Mouse (Mus musculus) cerebellum, adult 2 months (tissue): Measurements from ENCODE around the gene Gm4131. TPM values are rescaled to one million over a fixed set of nuclear protein-coding genes. Genes with fewer than 3 reads are reported as not detected.
A peak's percentile ranks its signal among the peaks of the same experiment; 100 is the strongest.
"Not testable (repeated sequence)": the region's sequence is repeated elsewhere in the genome, so short reads cannot be mapped to it uniquely, and the experiment has no call there.

Experiments used
- DNase-seq, 2 experiments: peaks; one replicate each; pipeline ENCODE4 v3.0.0; 2021
- H3K27ac ChIP-seq: fragments of 200-500 bp; 2 replicates; pipeline ENCODE4 v1.5.1; 2012; ENCODE audit warnings: low read length, control low read depth, inconsistent platforms; ENCODE audit not compliant: insufficient read depth
- H3K27me3 ChIP-seq: fragments of 200-500 bp; 2 replicates; pipeline ENCODE4 v1.6.1; 2012; ENCODE audit warnings: inconsistent platforms, mild to moderate bottlenecking, low read length, moderate library complexity; ENCODE audit not compliant: control insufficient read depth, insufficient read depth
- H3K4me1 ChIP-seq: fragments of 200-500 bp; 2 replicates; pipeline ENCODE4 v1.6.1; 2011; ENCODE audit warnings: low read length; ENCODE audit not compliant: control insufficient read depth, insufficient read depth
- H3K4me3 ChIP-seq: fragments of 200-500 bp; replicated peaks from 2 replicates; pipeline ENCODE3; 2011; ENCODE audit warnings: mild to moderate bottlenecking, low read depth, low read length, control low read depth; ENCODE audit not compliant: insufficient read depth
- CTCF ChIP-seq: fragments of 200-500 bp; IDR thresholded peaks from 2 replicates; pipeline ENCODE4 v1.5.1; 2011; ENCODE audit warnings: low read depth, mild to moderate bottlenecking, control low read depth, low read length, moderate library complexity, borderline replicate concordance; ENCODE audit not compliant: insufficient read depth
- POLR2A ChIP-seq: fragments of 200-500 bp; IDR thresholded peaks from 2 replicates; pipeline ENCODE4 v1.6.1; 2011; ENCODE audit warnings: low read length, control low read depth, borderline replicate concordance; ENCODE audit not compliant: insufficient read depth
- WGBS: fragments of 180-500 bp; shearing (Covaris S2); methylation state at CpG from one replicate; pipeline ENCODE4 v1.1.7; 2018; 5-methylcytosine and 5-hydroxymethylcytosine counted together
- polyA plus RNA-seq: library from polyadenylated mRNA; depleted of rRNA; stranded (reverse); fragments of >200 nt; gene quantifications from 2 replicates; pipeline ENCODE4 v1.2.3, GENCODE M21; 2012; rRNA removed

Gene Gm4131
- polyA plus RNA-seq, result 0.14 TPM in 1 of 2 replicates, not detected in the other

DNA sequence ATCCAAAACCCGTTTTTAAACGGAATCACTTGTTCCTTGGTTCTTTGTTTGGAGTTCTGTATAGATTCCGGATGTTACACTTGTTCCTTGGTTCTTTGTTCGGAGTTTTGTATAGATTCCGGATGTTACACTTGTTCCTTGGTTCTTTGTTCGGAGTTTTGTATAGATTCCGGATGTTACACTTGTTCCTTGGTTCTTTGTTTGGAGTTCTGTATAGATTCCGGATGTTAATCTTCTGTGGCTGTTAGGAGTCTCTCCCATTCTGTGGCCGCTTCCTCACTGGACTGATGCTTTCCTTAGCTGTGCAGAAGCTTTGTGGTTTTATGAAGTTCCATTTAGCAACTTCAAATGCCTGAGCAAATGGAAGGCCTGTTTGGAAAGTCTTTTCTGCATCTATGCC lies at the start of gene Gm4131:
TSS of gene Gm4131 (minus strand) at position 101 of the 400 bp plus-strand sequence.
- not testable (repeated sequence) for H3K4me1 ChIP-seq, H3K27ac ChIP-seq, H3K4me3 ChIP-seq, DNase-seq, H3K27me3 ChIP-seq
- 82% methylated on average over 9 of the region's 9 CpGs for WGBS

DNA sequence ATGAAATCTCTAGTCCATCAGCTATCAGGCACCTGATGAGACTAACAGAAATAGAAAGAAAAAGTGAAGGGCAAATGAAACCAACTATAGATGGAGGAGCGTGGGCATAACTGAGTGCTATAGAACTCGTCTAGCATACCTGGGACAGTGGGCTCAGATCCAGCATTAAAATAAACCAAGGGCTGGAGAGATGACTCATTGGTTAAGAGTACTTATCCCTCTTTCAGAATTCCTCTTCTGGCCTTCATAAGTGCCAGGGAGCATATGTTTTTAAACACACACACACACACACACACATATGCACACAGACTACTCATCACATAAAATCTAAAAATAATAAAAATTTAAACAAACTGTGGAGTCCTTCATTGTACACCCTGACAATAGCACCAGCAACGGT lies 43.2 kb upstream of the Gm4131 start:
- H3K27ac ChIP-seq, result no peak overlapping the region
- H3K27me3 ChIP-seq, result no peaks in the 10 kb centered on the region
- TF ChIP-seq POLR2A (no peak), CTCF (no peak)
- no peak overlapping the region for H3K4me3 ChIP-seq
- peaks cover 6% of the 10 kb centered on the region for H3K4me1 ChIP-seq
- DNase-seq, result no peak
- WGBS, result 71% methylated on average over 3 of the region's 3 CpGs

DNA sequence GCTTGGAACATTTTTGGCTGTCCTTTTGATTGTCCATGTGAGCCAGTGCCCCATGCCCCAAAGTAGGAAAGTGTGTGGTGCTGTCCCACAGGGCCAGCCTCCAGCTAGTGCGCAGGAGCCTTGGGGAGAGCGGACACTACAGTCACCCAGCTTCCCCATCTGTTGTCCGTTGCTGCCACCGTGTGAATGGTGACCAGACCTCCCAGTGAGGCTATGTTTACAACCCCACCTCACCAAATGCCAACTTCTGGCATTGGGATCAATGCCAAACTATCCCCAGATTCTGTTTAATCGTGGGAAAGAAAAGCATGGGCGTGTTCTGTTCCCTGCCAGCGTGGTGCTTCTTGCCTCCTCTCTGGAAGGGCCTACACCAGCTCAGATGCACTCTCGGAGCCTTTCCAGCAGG lies 41.1 kb upstream of the Gm4131 start:
- Histone ChIP-seq H3K4me3 (no peak overlapping the region), H3K27ac (no peak overlapping the region), H3K4me1 (peaks cover 6% of the 10 kb centered on the region), H3K27me3 (no peaks in the 10 kb centered on the region)
- DNase-seq, result peak; percentile 35 to 48
- TF ChIP-seq CTCF, result peak; percentile 63; the same call in 1 of the 2 replicates
- no peak for TF ChIP-seq POLR2A
- WGBS, result 11% methylated on average over 8 of the region's 8 CpGs

DNA sequence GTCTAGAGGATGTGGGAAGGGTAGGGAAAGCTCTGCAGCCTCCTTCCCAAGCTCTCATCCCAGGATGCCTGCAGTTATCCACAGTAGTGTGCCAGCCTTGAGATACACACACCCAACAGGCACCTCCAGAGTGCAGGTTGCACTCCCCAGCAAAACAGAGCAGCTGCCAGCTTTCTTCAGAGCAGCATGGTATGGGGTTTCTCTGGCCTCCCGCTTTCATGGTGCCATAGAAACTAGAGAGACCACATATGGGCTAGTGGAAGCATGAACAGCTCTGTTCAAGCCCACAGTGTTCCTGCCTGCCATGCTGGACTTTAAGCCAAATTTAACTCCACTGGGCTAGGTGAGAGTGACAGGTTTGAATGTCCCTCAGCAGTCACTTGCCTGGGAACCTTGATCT lies 36.1 kb upstream of the Gm4131 start:
- Histone ChIP-seq H3K27me3 (no peaks in the 10 kb centered on the region), H3K4me3 (no peak overlapping the region), H3K27ac (no peak overlapping the region), H3K4me1 (peaks cover 4% of the 10 kb centered on the region)
- TF ChIP-seq POLR2A (no peak), CTCF (no peak)
- DNase-seq, result no peak
- WGBS, result 51% methylated on average over 1 of the region's 1 CpGs

DNA sequence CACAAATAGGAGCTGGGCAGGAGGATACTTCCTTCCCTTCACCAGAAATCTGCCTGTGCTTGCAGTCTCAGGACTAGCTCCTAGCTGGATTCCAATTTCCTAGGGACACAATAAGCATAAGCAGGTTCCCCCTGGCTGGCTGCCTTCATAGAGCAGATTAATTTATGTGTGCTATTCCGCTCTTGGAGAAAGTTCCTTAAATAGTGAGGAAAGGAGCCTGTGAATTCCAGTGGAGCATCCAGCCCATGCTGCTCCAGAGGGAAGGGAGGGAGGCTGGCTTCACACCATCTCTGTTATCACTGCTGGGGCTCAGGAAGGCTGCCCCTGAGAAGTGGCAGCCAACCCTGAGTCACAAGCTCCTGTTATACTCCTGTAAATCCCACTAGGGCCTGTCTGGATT lies 35.5 kb upstream of the Gm4131 start:
- no peaks in the 10 kb centered on the region for H3K27me3 ChIP-seq
- no peaks in the 10 kb centered on the region; the same call in none of the 2 replicates for H3K4me1 ChIP-seq
- no peak for DNase-seq
- no peak overlapping the region for H3K27ac ChIP-seq
- TF ChIP-seq CTCF, result no peak
- TF ChIP-seq POLR2A, result no peak
- 50% methylated on average over 1 of the region's 1 CpGs for WGBS
- no peak overlapping the region for H3K4me3 ChIP-seq

DNA sequence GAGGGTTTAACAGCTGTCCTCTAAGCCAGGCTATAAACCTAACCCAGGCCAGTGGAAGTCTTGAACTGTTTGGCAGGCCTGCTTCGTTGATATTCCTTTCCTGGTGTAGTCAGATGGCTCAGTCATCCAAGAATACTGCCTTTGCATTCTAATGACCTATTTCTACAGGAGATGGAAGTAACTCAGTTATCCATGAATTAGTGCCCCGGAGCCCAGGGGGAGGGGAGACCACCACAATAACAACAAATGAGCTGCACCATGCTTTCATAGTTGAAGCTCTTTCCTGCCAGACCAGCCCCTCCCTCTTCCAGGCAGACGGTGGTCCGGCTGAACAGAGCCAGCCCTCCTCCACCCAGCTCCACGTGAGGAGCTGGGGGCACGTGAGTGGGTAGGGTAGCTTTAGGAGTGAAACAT lies 33.4 kb upstream of the Gm4131 start:
- no peak for DNase-seq
- TF ChIP-seq CTCF, result no peak
- TF ChIP-seq POLR2A, result no peak
- Histone ChIP-seq H3K27ac (no peak overlapping the region), H3K4me3 (no peak overlapping the region), H3K4me1 (no peaks in the 10 kb centered on the region), H3K27me3 (no peaks in the 10 kb centered on the region)
- 41% methylated on average over 6 of the region's 6 CpGs for WGBS

DNA sequence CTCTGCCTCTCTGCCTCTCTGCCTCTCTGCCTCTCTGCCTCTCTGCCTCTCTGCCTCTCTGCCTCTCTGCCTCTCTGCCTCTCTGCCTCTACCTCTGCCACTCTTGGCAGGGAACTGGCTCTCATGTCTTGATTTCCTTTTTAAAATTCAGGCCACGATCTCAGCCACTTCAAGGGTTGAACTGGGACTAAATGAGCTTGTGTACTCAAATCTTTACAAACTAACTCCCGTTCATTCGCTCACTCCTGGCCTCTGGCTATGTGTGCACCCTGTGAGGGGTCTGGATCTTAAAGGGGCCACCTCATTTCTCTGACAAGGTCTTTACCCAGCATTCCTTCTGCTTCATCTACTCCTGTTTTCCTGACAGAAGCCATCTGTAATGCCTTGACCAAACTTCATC lies 18.6 kb upstream of the Gm4131 start:
- WGBS, result 28% methylated on average over 3 of the region's 3 CpGs
- Histone ChIP-seq H3K4me3 (no peak overlapping the region), H3K27me3 (no peaks in the 10 kb centered on the region), H3K27ac (no peak overlapping the region), H3K4me1 (no peaks in the 10 kb centered on the region)
- no peak for DNase-seq
- TF ChIP-seq POLR2A, result no peak
- no peak for TF ChIP-seq CTCF

DNA sequence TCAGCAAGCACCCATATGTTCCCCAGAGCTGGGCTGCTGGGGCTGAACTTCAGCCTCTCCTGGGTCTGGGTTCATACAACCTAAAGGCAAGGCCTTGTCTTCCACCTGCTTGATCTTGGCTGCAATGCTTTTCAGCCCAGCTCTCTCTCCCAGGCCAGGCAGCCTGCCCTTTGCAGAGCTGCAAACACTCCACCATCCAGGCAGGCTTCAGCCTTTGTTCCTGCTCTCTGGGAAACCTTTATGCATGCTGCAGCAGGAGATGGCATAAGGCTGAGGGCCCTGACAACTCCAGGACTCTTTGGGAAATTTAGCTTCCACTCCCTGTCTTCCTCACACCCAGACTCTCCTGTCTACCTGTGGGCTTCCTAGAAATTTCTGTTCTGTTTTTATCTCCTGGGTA lies 17.9 kb upstream of the Gm4131 start:
- no peak for TF ChIP-seq CTCF
- TF ChIP-seq POLR2A, result no peak
- Histone ChIP-seq H3K4me3 (no peak overlapping the region), H3K4me1 (no peaks in the 10 kb centered on the region), H3K27me3 (no peaks in the 10 kb centered on the region), H3K27ac (no peak overlapping the region)
- DNase-seq, result no peak
